Mouse (Mus musculus) thymus, adult 18-20 months (tissue): ENCODE measurements around the gene Gm21170.
"Not testable (repeated sequence)": the region's sequence is repeated elsewhere in the genome, so short reads cannot be mapped to it uniquely, and the experiment has no call there.

Experiments used
- DNase-seq, 2 experiments: peaks; one replicate each; pipeline ENCODE4 v3.0.0; 2022; ENCODE audit warnings: mixed read lengths in 2 of 2

Gene Gm21170

GRCm38 (mm10) chrY:47690998-47691397, at the start of gene Gm21170:
Gene Gm21170, minus strand, starts transcription at chrY:47691098.
- DNase-seq: not testable (repeated sequence)
